Mouse (Mus musculus) neutrophil, adult 5-6 weeks (primary cell): ENCODE results near the gene Ndc80. TPM values are rescaled to one million over a fixed set of nuclear protein-coding genes. Genes with fewer than 3 reads are reported as not detected.
"Not testable (repeated sequence)": the region's sequence is repeated elsewhere in the genome, so short reads cannot be mapped to it uniquely, and the experiment has no call there.

Experiments used
- ATAC-seq: fragments of 151-379, 151-347 bp; 2 replicates; pipeline ENCODE4 v1.8.0; 2017; ENCODE audit warnings: mild to moderate bottlenecking, moderate TSS enrichment; ENCODE audit not compliant: insufficient number of reproducible peaks, poor library complexity, low FRiP score, severe bottlenecking; ENCODE audit errors: extremely low read depth
- total RNA-seq: library from RNA; stranded (forward); fragments of 200-1000 nt; gene quantifications from 2 replicates; pipeline ENCODE4 v1.2.3, GENCODE M21; 2017

Ndc80 gene
- total RNA-seq, result 24.7 and 25.2 TPM in 2 replicates

DNA sequence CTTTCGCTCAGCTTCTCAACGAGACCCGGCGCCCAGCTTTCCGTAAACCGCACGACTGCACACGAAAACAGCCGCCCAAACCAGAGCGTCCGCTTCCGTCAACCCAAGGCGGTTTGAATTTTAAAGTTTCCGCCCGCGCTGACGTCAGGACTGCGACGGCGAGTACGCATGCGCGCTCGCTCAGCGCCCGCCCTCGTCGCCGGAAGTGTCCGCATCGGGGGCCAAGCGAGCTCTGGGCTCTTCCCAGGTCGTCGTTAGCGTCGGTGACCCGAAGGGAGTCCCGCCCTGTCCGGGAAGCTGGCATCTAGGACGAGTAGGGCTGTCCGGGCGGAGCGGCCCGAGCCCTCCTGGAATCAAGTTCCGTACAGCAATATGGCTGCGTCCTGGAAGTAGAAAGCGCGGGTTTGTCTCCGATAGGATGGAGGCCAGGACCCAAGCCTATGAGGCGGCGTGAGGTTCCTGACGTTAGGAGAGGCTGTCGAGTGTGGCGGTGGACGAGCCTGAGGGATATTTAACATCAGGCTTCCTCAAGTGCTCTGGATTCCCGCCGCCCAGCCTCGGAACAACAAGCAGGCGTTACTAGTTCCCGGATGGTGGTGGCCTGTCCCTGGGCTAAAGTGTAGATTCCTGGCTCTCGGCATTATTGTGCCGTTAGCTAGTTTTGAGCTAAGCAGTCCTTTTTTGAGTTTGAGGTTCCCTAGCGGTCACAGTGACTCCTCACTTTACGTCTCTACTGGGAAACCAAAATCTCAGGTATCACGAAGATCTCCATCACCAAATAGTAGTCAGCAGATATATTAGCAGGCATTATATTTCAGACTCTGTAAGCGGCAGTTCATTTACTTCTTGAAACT lies at the start of gene Ndc80:
Gene Ndc80 (minus strand): TSS at position 147 of the 854 bp plus-strand sequence.
- peak; percentile 81 for ATAC-seq

GRCm38 (mm10) chr17:71561631-71562030 lies 35.0 kb upstream of the Ndc80 start:
- ATAC-seq, result peak; percentile 69; the same call in 1 of the 2 replicates

DNA sequence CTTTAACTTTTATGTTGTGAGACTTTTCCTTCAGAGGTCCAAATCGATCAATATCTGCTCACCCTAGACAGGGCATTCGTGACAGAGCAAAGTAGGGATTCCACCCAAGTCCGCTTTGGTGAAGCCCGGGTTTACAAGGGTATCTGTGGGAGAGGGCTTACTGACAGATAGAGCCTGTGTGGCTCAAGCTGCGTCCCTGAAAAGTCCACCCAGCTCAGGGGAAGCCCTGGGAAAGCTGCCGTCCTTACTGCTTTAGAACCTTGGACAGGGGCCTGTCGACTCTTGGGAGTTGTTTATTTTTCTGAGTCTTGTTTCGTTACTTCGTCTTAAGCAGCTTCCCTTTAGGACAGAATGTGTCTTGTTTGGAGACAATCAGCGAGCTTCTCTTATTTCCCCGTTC lies 26.2 kb upstream of the Ndc80 start:
- ATAC-seq, result no peak

GRCm38 (mm10) chr17:71551757-71552451 lies 25.2 kb upstream of the Ndc80 start, which contains the start of gene Spdya:
Gene Spdya, plus strand, starts transcription at chr17:71552061.
- peak; percentile 80 for ATAC-seq

- no peak for ATAC-seq
Observed at GRCm38 (mm10) chr17:71551350-71551749, 24.7 kb upstream of the Ndc80 start.

- ATAC-seq, result 0 out of 2 replicates have a peak, but pooled peaks have one; percentile 27
Observed at GRCm38 (mm10) chr17:71548586-71548985, 21.9 kb upstream of the Ndc80 start.

DNA sequence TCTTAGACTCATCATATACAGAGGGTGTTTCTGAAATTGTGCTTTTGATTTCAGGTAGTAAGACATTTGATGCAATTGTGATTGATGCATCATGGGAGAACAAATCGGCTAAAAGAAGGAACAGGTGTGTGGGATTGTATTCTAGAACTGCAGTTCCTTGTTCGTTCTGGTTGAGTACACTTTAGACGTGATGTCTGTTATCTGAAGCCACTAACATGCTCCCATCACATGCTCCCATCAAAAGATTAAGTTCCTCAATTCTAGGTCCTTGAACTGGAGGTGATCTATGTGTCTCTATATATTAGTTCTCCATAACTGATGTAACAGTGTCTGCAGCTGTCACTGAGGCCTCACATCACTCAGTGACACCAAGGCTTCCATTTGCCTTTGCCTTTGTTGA lies 10.5 kb upstream of the Ndc80 start:
- no peak for ATAC-seq

DNA sequence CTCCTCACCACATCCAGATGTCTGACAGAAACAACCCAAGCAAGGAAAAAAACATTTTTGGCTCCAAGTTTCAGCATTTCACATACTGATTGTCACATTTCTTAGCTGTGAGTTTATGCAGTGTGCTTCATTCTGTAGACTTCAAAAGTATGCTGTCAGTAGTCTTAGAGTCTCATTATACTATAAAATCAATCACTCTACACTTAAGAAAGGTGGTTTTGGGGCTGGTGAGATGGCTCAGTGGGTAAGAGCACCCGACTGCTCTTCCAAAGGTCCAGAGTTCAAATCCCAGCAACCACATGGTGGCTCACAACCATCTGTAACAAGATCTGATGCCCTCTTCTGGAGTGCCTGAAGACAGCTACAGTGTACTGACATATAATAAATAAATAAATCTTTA lies 8.9 kb upstream of the Ndc80 start:
- not testable (repeated sequence) for ATAC-seq

DNA sequence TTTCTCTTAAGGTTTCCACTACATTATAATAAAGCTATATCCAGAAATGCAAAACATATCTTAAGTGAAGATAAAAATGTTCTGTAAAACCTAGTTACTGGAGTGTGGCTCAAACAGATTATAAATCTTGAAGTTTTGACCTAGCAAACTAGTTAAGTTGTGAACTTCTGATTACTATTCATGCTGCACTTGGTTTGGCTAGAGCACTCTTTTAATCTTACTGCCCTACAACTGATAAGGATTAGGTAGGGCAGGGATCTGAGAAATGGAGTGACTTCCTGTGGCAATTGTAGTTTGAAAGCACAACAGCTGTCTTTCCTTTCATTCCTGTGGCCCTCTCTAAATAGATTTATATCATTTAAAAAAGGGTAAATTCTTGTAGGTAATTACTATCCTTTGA lies 1.4 kb upstream of the Ndc80 start:
- ATAC-seq, result no peak

DNA sequence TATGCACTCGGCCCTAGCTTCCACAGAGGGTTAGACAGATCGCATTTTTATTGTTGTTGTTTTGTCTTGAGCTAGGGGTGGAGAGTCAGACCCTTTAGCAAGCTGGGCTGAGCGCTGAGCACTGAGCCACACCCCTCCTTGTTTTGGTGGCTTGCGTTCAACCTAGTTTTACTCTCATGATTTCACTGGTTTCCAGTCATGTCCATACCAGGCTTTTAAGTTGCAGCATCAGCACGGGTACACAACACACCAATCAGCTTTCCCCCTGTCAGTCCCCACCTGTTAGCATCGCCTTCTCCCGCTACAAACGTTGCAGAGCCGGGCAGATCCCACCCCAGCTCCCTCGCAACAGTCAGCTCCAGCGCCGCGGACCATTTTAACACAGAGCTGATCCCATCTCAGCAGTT lies 352 bp downstream of the Ndc80 start:
- no peak; the same call in 1 of the 2 replicates for ATAC-seq

- ATAC-seq, result no peak
Observed at GRCm38 (mm10) chr17:71510297-71510696, 16.4 kb downstream of the Ndc80 start.

DNA sequence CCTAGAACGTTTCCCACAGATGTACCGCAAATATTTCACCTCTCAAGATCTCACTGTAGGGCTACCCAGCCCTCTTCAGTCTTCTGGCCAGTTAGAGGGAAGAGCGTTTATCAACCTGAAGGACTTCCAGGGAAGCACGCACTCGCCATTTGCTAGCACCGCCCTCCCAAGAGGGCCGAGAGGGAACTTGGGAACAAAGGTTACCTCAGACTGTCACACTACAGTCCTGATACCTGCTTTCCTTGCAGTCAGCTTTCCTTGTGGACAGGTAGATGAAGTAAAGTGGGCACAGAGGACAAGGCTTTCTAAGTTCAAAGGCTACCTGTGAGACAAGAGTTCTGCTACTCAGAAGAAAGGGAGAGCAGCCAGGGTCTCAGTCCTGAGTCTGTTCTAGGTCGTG lies 19.8 kb downstream of the Ndc80 start:
- ATAC-seq, result no peak

- ATAC-seq, result peak; percentile 30; the same call in 1 of the 2 replicates
Observed at GRCm38 (mm10) chr17:71495784-71496183, 30.9 kb downstream of the Ndc80 start.

DNA sequence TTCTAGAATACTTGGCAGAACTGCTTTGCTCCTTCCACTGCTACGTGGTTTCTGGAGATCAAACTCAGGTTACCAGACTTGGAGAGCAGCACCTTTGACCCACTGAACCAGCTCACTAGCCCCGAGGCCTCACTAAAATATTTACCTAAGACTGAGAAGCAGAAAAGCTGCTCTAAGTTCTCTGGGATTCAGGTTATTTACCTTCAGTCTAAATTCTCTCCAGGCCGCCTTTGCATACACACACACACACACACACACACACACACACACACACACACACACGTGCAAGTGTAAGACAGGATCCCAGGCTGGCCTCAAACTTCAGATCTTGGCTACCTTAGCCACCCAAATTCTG lies 35.3 kb downstream of the Ndc80 start:
- ATAC-seq, result no peak

- no peak for ATAC-seq
Observed at GRCm38 (mm10) chr17:71490666-71491331, 35.9 kb downstream of the Ndc80 start.

GRCm38 (mm10) chr17:71489703-71490461 lies 36.8 kb downstream of the Ndc80 start:
- peak; percentile 25 for ATAC-seq

DNA sequence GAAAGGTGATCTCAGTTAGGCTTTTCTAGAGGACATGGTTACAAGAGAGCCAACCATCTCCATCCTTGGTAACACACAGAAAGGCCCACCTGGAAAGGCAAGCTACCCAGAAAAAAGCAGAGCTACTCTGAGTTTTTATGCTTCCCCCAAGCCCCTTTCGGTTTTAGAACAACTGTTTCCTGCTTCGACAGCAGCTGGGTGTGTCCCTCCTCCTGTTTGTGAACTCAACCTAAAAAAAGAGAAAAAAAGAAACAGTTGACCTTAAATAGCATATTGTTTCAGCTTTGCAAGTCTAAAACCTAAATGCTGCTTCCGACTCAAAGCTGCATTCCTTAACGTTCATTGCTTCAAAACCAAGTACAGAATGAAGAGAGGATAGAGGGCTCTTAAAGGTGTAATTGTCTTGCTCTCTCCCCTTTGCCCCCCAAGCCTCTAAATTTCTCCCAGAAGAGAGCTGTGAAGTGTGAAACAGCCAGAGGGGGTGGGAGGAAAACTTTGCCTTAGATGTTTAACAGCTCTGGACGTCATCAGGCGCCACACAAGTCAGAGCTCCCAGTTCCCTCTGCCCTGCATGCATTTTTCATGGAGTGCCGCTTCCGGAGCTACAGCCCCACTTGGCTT lies 40.3 kb downstream of the Ndc80 start:
- peak; percentile 56 for ATAC-seq

DNA sequence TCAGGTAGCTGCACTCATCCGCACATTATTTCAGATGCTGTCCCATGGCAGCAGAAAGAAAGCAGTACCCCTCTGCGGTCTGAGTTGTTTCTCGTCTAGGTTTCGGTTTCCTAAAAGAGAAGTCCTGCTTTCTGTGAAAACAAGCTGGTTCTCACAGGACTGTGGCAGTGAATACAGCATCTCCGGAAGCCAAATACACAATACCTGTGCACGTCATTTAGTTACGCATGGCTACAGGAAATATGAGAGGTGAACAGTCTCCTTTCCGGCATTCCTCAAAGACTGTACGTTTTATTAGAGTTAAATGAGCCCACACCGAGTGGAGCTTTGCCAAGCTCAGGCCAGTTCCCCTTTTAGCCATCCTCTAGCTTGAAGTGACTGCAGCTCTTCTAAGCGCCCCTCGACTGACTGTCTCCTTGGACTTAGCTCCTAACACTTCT lies 40.8 kb downstream of the Ndc80 start:
- peak; percentile 73 for ATAC-seq
